Mouse (Mus musculus): ENCODE results near the gene Proca1. TPM values are rescaled to one million over a fixed set of nuclear protein-coding genes. Genes with fewer than 3 reads are reported as not detected.

Gene Proca1
- total and polyA plus RNA-seq, 2 experiments from 2014 or later = 1.9 to 5.8 TPM

- peak; percentile 90 for DNase-seq (ENCODE audit: low spot score)
- no peak for TF ChIP-seq CTCF (IDR thresholded peaks at IDR 0.05; ENCODE audit: low read depth)
- under 1% methylated on average over 32 of the region's 32 CpGs for WGBS
- H3K27me3 ChIP-seq (ENCODE audit: insufficient read depth, low read length) = no peaks in the 10 kb centered on the region
- no peaks in the 10 kb centered on the region for H3K9me3 ChIP-seq (ENCODE audit: low read length)
- H3K27ac ChIP-seq = peak within 1 kb of the TSS; percentile 91
- peak within 1 kb of the TSS; percentile 46 for H3K9ac ChIP-seq (replicated peaks; ENCODE audit: low read length)
- peak within 1 kb of the TSS; percentile 59 for H3K4me2 ChIP-seq (ENCODE audit: low read depth, low read length)
- peak; percentile 64 for ATAC-seq
- peaks cover 9% of the 10 kb centered on the region; the same call in 1 of the 2 replicates for H3K4me1 ChIP-seq (ENCODE audit: insufficient read depth, low read length)
- peak within 1 kb of the TSS; percentile 55 for H3K4me3 ChIP-seq (ENCODE audit: low read length)
- H3K36me3 ChIP-seq (ENCODE audit: insufficient read depth, low read length) = peaks cover 20% of the 10 kb centered on the region
Observed at GRCm38 (mm10) chr11:78176402-78176862, 16.8 kb upstream of the Proca1 start, which contains the start of the genes Nek8 and Tlcd1. Gene Nek8, minus strand, starts transcription at chr11:78176675. Gene Tlcd1, plus strand, starts transcription at chr11:78176711.

GRCm38 (mm10) chr11:78176905-78177331, 16.3 kb upstream of the Proca1 start:
- 1% methylated on average over 23 of the region's 23 CpGs for WGBS
- peak overlapping the region; percentile 91; the same call in 1 of the 2 replicates for H3K27ac ChIP-seq
- peaks cover 22% of the 10 kb centered on the region for H3K36me3 ChIP-seq (ENCODE audit: insufficient read depth, low read length)
- TF ChIP-seq CTCF (IDR thresholded peaks at IDR 0.05; ENCODE audit: low read depth) = no peak
- peak overlapping the region; percentile 55 for H3K4me3 ChIP-seq (ENCODE audit: low read length)
- peak overlapping the region; percentile 59 for H3K4me2 ChIP-seq (ENCODE audit: low read depth, low read length)
- H3K9ac ChIP-seq (replicated peaks; ENCODE audit: low read length) = peak overlapping the region; percentile 46; the same call in 1 of the 2 replicates
- ATAC-seq = no peak
- H3K4me1 ChIP-seq (ENCODE audit: insufficient read depth, low read length) = peaks cover 14% of the 10 kb centered on the region
- H3K27me3 ChIP-seq (ENCODE audit: insufficient read depth, low read length) = no peaks in the 10 kb centered on the region
- H3K9me3 ChIP-seq (ENCODE audit: low read length) = no peaks in the 10 kb centered on the region
- DNase-seq (ENCODE audit: low spot score) = no peak

- WGBS = 2% methylated on average over 10 of the region's 10 CpGs
- no peak for TF ChIP-seq CTCF (IDR thresholded peaks at IDR 0.05; ENCODE audit: low read depth)
- H3K27ac ChIP-seq = peak overlapping the region; percentile 91
- H3K4me1 ChIP-seq (ENCODE audit: insufficient read depth, low read length) = peaks cover 17% of the 10 kb centered on the region
- 0 out of 2 replicates have a peak overlapping the region, but pooled peaks have one; percentile 9 for H3K9ac ChIP-seq (replicated peaks; ENCODE audit: low read length)
- peak overlapping the region; percentile 55 for H3K4me3 ChIP-seq (ENCODE audit: low read length)
- no peaks in the 10 kb centered on the region for H3K9me3 ChIP-seq (ENCODE audit: low read length)
- DNase-seq (ENCODE audit: low spot score) = no peak
- H3K4me2 ChIP-seq (ENCODE audit: low read depth, low read length) = peak overlapping the region; percentile 59
- H3K36me3 ChIP-seq (ENCODE audit: insufficient read depth, low read length) = peaks cover 22% of the 10 kb centered on the region
- H3K27me3 ChIP-seq (ENCODE audit: insufficient read depth, low read length) = no peaks in the 10 kb centered on the region
- no peak for ATAC-seq
Observed at GRCm38 (mm10) chr11:78177437-78177836, 15.8 kb upstream of the Proca1 start.

GRCm38 (mm10) chr11:78177903-78178858, 15.0 kb upstream of the Proca1 start:
- WGBS = 3% methylated on average over 59 of the region's 84 CpGs
- ATAC-seq (peak; percentile 84), DNase-seq (ENCODE audit: low spot score) (peak; percentile 97)
- Histone ChIP-seq H3K4me3 (ENCODE audit: low read length) (peak overlapping the region; percentile 55), H3K27ac (peak overlapping the region; percentile 91), H3K27me3 (ENCODE audit: insufficient read depth, low read length) (no peaks in the 10 kb centered on the region), H3K9me3 (ENCODE audit: low read length) (no peaks in the 10 kb centered on the region), H3K4me2 (ENCODE audit: low read depth, low read length) (peak overlapping the region; percentile 59), H3K4me1 (ENCODE audit: insufficient read depth, low read length) (peaks cover 17% of the 10 kb centered on the region), H3K9ac (replicated peaks; ENCODE audit: low read length) (peak overlapping the region; percentile 67), H3K36me3 (ENCODE audit: insufficient read depth, low read length) (peaks cover 22% of the 10 kb centered on the region)
- peak; percentile 99 for TF ChIP-seq CTCF (IDR thresholded peaks at IDR 0.05; ENCODE audit: low read depth)

GRCm38 (mm10) chr11:78178859-78179437, 14.2 kb upstream of the Proca1 start:
- 3% methylated on average over 29 of the region's 29 CpGs for WGBS
- peak overlapping the region; percentile 91 for H3K27ac ChIP-seq
- H3K4me2 ChIP-seq (ENCODE audit: low read depth, low read length) = peak overlapping the region; percentile 59
- peak; percentile 26; the same call in 1 of the 2 replicates for TF ChIP-seq CTCF (IDR thresholded peaks at IDR 0.05; ENCODE audit: low read depth)
- peak overlapping the region; percentile 67 for H3K9ac ChIP-seq (replicated peaks; ENCODE audit: low read length)
- H3K9me3 ChIP-seq (ENCODE audit: low read length) = no peaks in the 10 kb centered on the region
- peak overlapping the region; percentile 55 for H3K4me3 ChIP-seq (ENCODE audit: low read length)
- H3K4me1 ChIP-seq (ENCODE audit: insufficient read depth, low read length) = peaks cover 17% of the 10 kb centered on the region
- DNase-seq (ENCODE audit: low spot score) = peak; percentile 89
- no peaks in the 10 kb centered on the region for H3K27me3 ChIP-seq (ENCODE audit: insufficient read depth, low read length)
- peak; percentile 36 for ATAC-seq
- peaks cover 22% of the 10 kb centered on the region for H3K36me3 ChIP-seq (ENCODE audit: insufficient read depth, low read length)

GRCm38 (mm10) chr11:78179438-78179999, 13.7 kb upstream of the Proca1 start:
- ATAC-seq (no peak), DNase-seq (ENCODE audit: low spot score) (no peak)
- peak overlapping the region; percentile 91; the same call in 1 of the 2 replicates for H3K27ac ChIP-seq
- no peak overlapping the region; the same call in 1 of the 2 replicates for H3K9ac ChIP-seq (replicated peaks; ENCODE audit: low read length)
- no peaks in the 10 kb centered on the region for H3K27me3 ChIP-seq (ENCODE audit: insufficient read depth, low read length)
- H3K4me3 ChIP-seq (ENCODE audit: low read length) = peak overlapping the region; percentile 55
- TF ChIP-seq CTCF (IDR thresholded peaks at IDR 0.05; ENCODE audit: low read depth) = no peak
- H3K4me1 ChIP-seq (ENCODE audit: insufficient read depth, low read length) = peaks cover 17% of the 10 kb centered on the region
- peak overlapping the region; percentile 59 for H3K4me2 ChIP-seq (ENCODE audit: low read depth, low read length)
- 29% methylated on average over 8 of the region's 8 CpGs for WGBS
- peaks cover 22% of the 10 kb centered on the region for H3K36me3 ChIP-seq (ENCODE audit: insufficient read depth, low read length)
- no peaks in the 10 kb centered on the region for H3K9me3 ChIP-seq (ENCODE audit: low read length)

Measured in hindbrain, postnatal 0 days (tissue).